Mouse (Mus musculus) cerebellum, postnatal 14 days (tissue): ENCODE data around the gene Spata17.

Experiments
- DNase-seq, 2 experiments: peaks; one replicate each; pipeline ENCODE4 v3.0.0; 2021; ENCODE audit warnings: mixed read lengths in 2 of 2

Spata17 gene

DNA sequence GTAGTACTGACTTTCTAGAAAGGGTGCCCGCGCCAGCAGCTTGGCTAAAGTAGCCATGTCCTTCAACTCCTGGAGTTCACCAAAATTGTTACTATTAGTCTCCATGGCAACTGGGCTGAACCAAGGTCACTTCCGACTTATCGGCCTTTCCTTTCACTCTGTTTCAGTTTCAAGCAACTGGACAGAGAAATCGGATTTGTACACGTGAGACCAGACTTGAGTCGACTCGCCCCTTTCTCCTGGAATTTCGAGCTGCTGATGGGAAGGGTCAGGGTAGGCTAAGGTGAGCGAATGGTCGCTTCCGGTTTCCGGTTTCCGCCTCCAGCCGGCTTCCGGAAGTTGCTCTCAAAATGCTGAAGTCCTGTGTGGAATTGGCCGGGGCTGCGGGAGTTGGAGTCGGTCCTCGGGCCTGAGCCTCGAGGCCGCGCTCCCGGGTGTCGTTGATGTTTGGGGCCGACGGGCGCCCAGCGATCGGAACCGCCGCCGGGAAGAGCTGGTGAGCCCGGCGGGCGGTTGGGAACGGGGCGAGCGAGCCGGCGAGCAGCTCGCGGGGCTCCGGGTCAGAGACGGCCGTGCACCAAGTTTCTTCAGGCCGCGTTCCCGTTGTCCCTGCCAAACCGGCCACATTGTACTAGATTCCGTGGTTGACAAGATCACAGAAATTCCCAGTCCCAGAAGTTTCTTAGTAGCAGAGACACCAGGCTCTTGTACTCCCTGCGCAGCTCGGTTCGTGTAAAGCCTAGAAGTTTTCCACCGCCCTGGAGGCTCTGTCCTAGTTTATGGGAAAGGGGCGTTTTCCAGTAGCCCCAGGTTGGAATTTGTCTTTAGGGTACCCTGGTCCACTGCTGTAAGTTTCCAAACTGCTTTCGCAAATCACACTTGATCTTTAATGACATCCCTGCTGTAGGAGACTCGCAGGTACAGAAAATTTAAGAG, at the start of gene Spata17, which contains the start of gene Gpatch2:
Gene Spata17 (minus strand): TSS at position 285 of the 936 bp plus-strand sequence.
Gene Gpatch2 (plus strand): TSS at position 328 of the 936 bp plus-strand sequence.
- DNase-seq: peak; percentile 83 to 85

DNA sequence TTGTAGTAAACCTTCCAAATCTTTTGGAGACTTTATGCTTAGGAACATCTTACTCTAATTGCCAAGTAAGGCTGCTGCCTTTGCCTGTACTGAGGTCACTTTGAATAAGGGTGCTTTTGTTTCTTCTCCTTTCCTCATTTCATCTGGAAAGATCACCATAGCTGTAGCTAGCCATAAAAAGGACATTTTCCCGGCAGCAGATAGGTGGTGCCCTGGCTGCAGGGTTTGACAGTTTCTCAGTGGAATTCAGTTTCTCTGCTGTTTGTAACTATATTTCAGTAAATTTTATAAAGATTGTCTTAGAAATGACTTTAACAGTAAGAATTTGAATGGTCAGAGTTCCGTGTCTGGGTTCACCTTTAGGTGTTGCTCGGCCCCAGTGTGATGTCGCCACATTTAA, 43.5 kb upstream of the Spata17 start:
- DNase-seq: no peak

DNA sequence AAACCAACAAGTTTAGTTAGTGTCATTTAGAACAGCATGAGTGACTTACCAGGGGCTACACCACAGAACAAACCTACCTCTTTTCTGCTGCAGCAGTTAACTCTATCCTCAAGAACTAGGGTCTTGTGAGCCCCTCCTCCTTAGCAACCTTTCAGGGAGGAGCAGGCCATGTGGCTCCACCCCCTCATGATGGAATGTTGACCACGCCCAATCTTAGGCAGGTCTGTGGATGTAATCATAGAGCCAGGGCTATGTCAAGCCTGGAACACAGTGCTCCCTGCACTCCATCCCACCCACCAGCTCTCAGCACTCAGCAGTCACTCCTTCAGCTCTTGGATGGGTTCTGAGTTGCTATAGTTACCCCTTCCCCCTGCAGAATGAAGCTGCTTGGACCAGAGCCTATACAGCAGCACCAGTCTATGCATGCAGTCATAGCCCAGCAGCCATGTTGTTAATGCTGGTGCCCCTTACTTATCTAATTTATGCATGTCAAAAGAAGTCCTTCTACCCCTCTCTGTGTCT, 35.5 kb upstream of the Spata17 start:
- no peak for DNase-seq

DNA sequence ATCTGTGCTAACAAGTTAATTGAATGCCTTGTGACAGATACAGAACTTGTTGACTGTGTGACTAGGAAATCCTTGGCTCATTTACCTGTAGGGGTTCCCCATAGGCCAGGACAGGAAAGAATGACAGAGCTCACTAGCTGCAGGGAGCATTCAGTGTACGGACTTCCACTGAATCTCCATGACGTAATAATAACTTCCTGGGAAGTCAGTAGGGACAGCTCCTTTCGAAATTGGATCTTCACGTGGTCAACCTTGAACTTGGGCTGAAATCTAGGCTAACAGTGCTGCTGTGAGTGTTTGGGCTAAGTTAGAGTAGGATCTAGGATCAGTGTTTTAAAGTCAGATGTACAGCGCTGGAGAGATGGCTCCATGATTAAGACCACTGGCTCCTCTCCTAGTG, 29.5 kb upstream of the Spata17 start:
- DNase-seq: no peak

DNA sequence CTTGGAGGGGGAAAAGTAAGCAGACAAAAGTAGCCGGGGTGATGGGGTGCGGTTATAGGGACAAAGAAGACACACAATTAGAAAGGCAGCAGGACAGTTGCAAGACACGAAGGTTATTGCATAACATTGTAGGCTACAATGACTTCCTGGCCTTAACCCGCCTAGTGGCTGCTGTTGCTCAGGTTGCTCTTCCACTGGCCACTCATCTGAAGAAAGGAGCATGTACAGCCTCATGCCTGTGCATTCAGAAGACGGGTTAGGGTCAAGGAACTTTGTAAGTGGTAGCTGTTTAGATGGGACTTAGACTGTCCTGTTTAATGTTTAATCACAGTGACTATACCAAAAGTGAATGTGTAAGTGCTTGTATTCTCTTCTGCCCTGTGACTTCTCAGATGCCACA, 26.1 kb upstream of the Spata17 start:
- DNase-seq: no peak

DNA sequence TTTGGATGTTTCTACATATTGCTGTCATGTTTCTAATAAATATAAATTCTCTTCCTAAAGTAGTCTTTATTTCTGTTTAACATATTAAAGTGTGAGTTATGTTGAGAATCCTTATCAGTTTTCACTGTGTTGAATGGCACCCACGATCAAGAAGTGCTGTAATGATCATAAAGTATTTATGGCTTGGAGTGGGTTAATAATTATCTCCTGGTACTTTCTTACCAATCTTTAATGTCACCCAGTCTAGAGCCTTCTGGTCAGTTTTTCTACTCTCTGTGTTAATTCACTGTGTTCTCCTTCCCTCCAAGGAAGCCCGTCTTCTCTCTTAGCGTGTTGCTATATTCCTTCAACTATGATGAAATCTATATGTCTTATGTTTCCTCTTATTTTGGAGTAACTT, 25.0 kb upstream of the Spata17 start:
- no peak for DNase-seq

DNA sequence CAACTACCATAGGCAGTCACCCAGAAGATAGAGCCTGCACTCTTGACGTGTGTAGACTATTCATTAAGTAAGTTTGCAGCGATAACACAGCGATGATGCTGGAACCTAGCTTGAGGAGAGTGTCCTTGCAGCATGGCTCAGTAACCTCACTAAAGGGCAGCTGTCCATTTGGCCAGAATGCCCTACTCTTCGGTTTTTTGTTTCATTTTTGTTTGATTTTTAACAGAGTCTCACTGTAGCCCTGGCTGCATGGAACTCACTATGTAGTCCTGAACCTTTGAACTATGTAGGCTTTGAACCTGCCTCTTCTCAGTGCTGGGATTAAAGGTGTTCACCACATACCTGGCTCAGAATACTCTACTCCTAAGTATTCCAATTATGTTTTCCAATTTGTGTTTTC, 22.8 kb upstream of the Spata17 start:
- no peak for DNase-seq

DNA sequence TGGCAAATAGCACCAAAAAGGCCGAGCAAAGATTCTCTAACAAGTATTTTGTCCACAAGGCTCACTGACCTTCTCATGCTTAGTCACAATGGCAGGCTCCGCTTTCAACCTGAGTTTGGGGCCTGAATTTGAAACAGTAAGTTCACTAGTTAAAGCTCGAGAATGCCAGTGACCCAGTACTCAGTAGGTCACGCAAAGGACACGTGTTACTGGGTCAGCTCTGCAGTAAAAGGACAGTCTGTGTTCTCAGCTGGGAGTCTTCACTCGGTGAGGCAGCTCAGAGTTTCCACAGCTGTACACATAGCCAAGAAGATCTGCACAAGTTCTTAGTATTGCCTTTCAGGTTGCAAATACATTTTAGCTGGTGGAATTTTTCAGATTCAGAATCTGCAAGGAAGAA, 21.0 kb upstream of the Spata17 start:
- no peak for DNase-seq

DNA sequence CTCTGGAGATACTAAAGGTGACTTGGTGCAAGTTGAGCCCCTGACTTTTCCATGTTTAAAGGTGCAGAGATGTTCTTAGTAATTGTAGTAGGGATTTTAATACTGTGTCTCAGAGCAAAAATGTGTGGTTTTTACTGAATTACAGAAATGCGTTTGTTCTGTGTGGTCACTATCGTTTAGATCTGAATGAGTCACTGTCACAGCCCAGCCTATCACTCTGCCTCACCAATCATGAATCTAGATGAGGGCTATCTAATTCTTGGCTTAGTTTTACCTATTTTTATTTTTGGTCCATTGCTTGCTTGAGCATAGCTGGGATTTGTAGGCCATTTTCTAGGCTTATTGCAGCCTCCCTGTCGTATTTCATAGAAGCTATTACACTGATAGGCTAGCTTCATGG, 19.9 kb upstream of the Spata17 start:
- no peak for DNase-seq

DNA sequence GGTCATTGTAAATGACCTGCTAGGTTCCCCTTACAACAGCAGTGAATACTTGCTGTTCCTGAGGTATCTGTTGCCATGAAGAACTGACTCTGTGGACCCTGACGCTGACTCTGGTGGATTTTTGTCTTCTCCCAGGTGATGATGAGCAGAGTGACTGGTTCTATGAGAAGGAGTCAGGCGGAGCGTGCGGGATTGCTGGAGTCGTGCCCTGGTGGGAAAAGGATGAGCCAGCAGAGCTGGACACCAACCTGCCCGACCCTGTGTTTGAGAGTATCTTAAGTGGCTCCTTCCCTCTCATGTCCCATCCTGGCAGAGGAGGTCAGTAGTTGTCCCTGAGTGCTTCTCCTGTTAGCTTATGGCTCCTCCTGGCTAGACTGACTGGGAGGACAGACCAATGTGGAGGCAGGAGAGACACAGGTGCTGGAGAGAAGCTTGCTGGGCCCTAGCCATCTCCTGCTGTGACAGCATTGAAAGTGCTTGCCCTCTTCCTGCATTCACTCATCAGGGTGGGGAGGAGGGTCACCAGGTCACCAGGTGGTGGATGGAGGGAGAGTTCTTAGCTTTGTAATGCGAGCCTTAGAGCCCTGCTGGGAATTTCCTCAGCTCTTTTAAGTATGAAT, 17.8 kb upstream of the Spata17 start:
- DNase-seq: peak; percentile 74 to 79

DNA sequence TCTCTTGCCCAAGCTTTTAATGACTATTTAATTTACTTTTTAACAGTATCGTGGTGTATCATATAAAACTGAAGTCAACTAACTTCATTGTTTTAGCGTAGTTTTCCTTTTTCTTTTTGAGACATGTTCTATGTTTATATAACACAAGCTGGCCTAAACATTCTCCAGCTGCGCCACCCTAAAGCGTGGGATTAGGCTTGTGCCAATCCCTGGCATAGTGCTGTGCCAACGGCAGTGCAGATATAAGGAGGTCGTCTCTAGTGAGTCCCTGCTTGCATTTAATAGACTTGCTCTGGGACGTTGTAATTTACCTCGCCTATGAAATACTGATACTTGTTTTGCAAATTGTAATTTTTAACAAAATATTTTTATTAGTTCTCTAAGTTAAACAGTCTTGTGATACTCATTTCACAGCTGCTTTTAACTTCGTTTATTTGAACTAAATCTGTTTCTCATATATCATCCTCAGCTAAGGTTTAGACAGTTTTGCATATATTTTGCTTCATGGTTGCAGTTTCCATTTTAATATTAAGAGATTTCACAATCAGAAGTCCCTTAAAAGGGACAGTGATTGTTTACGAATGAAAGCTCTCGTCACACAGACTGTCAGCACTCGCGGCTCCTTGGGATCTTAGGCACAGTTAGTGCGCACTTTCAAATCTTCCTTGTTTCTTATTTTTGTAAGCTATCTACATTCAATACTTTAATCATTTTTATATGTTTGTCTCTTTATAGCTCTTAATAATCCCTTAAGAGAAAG, 17.1 kb upstream of the Spata17 start:
- DNase-seq: no peak

DNA sequence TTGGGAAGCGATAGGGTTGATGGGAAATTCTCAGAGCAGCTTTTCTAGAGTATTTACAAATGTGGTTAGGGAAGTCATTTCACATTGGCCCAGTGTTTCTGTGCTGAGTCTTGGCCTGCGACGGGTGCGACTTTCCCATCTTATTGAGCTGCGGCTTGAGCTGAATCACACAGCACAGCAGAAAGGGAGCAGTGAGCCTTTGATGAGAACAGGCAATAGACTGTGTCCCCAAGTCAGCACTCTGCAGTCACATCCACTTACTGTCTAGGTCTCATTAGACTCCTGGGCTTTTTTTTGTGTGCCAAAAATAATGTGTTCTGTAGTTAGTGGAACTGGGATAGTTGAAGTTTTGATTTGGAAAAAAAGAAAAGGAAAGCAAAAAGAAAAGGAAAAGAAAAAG, 15.0 kb upstream of the Spata17 start:
- no peak for DNase-seq

DNA sequence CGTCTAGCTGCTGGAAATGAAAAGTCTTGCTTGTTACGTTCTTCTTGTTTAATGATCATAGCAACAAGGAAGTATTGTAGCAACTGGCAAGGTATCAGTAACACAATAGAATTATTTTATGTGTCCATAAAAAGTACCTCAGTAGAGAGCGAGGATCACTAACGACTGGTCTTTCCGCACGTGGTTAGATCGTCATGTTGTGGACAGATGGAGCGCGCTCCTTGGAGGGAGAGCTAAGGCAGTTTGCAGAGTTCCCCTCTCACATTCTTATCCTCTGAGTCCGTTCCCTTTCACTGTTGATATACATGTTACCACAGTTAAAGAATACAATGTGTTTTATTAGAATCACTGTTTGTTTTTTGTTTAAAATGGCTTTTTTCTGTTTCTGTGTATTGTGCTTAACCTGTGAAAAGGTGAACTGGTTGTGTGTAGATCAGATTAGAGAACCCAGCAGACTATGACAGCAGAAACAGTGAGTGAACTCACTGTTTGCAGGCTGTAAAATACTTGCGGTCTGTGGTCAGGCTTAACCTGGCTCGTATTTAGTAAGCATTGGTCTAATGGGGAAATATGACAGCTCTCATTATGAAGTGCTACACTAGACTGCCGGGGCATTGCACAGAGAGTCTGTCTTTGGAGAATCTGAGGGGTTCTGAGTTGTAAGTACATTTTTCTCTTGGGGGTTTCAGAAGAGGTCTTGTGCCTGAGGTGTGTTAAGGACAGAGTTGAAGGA, 13.3 kb upstream of the Spata17 start:
- no peak for DNase-seq

DNA sequence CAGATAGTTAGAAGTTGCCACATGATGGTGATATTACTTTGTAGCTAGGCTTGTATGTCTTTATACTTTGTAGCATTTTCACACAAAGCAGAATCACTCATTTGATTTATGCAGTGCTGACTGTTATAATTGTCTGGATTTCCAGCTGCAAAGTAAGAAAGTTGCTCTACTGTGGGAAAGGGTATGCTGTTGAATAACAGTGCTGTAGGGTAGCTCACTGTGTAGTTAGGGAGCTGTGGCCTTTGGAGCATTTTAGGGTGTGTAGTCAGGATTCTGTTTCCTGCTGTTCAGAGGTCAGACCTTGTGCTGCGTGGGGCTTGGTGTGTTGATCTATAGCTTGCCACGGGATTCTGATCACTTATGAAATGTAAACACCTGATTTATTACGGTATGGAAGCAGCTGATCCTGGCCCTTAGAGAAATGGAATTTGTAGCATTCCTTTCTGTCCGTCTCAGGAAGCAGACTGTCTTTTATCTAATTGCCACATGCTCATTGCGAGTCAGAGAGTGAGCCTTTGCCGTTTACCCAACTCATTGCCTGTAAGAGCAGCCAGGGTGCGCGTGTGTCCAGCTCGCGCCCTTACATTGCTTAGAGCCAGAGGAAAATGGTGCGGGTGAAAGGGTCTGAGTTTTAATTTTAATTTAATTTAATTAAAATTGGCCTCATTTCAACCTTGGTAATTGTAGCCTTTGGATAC, 11.2 kb upstream of the Spata17 start:
- no peak for DNase-seq

DNA sequence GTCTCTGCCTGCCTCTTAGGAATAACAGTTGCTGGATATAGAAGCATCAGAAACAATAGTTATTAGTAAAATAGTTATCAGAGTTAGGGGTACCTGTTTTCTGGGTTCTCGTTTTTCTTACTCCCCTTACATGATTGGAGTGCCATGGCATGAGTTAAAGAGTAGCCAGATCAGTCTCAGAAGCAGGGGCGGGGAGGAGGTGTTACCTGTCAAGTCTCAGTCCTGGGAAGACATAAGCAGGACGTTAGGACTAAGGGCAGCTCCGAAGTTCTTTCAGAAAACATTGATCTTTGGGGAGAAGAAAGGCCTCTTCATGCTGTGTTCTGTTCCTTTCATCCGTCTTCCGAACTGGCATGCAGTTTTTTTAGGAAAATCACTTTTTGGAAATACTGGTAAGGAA, 5.5 kb upstream of the Spata17 start:
- DNase-seq: no peak

DNA sequence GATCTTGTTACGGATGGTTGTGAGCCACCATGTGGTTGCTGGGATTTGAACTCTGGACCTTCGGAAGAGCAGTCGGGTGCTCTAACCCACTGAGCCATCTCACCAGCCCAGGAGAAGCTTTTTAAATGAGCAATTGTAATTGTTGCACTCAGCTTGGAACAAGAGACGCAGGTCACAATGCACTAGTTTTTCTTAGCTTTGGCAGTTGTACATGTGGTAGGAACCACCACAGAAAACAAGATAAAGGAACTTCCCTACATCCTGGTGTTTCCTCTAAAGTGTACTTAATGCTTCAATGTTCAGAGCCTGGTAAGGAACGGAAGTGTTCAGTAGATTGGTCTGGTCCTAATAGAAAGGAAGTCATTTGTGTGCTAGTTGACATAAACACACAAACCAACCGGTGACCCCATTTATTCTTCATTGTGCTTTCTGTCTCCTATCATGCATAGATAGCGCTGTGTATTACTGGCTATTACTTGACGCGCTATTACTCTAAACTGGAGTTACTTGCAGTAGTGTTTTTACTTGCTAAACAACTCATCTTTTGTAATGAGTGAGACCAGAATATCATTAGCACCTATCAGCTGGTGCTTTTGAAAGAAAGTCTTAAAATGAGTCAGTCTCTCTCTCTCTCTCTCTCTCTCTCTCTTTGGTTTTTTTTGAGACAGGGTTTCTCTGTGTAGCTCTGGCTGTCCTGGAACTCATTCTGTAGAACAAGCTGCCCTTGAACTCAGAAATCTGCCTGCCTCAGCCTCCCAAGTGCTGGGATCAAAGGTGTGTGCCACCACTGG, 1.6 kb upstream of the Spata17 start:
- DNase-seq: no peak

DNA sequence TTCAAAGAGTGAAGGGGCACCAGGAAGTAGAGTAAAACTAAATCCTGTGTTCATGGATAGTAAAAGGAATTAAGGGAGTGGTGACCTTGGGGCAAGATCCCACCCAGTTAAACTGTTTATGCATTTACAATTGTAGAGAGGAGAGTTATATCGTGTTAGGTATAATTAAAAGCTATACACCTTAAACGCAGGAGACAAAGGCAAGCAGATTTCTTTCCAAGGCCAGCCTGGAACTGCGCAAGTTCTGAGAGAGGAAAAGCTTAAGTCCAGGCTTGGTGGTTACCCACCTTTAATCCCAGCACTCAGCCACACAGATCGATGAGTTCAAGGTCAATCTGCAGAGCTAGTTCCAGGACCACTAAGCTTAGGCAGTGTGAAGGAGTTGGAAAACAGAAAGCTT, 4.5 kb downstream of the Spata17 start:
- DNase-seq: no peak

DNA sequence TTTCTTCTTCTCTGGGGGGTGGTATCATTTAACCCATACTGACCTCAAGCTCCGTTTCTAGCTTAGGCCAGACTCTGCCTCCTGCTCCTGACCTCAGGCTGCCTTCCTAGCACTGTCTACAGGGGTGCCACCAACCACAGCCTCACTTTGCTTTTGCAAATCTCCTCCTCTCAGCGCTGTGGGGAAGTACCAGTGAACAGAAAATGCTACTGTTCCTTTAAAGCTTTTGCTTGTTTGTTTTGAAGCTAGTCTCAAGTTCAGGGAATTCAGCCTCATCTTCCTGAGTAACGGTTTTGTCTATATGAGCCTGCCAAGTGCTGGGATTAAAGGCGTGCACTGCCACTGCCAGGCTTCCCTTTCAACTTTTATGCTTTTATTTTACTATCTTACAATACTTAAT, 5.8 kb downstream of the Spata17 start:
- DNase-seq: no peak

DNA sequence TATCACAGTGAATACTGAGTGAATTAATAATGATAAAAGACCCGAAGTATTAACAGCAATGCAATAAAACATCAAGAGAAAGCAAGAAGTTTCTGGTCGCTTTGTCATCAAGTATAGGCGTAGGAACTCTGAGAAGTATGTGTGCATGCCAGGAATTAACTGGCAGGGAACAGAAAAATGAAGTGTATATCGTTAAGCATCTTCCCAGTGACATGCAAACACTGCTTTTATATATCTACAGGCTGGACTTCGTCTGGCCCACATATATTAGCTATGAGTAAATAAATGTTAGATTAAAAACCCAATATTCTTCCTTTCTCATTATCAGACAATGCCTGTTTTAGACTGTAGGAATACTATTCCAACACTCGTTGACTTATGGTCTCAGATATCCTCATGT, 9.8 kb downstream of the Spata17 start:
- DNase-seq: no peak

DNA sequence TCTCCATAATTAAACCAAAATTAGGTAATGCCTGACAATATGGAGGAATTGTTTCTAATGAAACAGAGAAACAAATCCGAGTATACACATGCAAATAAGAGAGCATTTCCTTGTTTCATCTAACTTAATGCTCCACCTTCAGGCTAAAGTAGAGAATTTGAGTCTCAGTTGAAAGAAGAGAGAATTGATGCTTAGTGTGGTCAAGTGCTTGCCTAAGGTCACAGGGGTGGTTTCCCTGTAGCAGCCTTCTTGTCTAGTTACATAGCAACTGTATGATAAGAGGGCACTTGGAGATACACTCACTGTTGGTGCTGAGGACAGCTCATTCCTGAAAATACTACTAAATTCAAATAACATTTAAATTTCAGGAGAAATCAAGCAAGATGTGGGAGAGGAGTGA, 36.7 kb downstream of the Spata17 start:
- no peak for DNase-seq

DNA sequence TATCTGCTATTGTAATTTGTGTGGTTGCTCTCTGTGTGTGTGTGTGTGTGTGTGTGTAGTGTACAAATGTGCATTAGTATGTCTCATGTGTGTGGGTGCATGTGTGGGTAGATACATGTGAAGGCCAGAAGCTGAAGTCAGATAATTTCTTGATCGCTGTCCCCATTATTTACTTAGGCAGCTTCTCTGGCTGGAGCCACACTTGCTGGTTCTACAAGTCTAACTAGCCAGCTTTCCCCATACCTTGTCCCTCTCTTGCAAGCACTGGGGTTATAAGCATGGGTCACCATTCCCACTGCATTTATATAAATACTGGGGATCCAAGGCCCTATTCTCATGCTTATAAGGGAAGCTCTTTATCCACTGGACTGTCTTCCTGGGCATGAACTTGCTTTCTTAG, 39.3 kb downstream of the Spata17 start:
- no peak for DNase-seq
